Mouse (Mus musculus) c-Kit-negative CD71-positive TER-119-positive erythroid progenitor cells, embryonic 14.5 days (primary cell): ENCODE measurements around the gene Rif1.

Experiments used
- DNase-seq: peaks from one replicate; pipeline ENCODE4 v3.0.0-alpha.2; 2013; ENCODE audit warnings: low read depth, low spot score

Gene Rif1

DNA sequence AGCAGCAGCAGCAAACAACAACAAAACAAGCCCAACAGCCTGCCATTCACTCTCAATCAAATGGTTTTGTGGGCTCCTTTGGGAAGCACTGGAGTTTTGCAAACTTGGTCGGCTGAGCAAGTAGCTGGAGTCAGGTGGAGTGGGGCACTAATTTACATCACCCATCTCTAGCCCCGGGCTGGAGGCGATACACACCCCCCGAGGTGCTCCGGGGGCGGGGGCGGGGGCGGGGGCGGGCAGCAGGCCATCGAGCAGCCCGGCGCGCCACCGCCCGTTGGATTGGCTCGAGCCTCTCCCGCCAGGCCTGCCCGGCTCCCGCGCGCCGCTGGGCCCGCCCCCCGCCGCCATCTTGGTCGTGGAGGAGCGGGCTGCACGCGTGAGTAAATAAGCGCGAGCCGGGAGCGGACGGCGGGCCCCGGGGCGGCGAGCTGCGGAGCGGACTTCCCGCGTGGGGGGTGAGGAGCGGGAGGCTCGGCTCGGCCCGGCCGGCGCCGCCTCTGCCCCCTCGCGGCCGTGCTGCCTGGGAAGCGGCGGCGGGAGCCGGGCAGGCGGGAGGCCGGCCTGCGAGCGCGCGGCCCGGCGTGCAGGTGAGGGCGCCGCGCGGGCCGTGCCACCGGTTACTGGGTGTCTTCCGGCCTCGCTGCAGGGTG lies at the start of gene Rif1:
TSS of gene Rif1 (plus strand) at position 342 of the 650 bp plus-strand sequence.
- DNase-seq = peak; percentile 66

DNA sequence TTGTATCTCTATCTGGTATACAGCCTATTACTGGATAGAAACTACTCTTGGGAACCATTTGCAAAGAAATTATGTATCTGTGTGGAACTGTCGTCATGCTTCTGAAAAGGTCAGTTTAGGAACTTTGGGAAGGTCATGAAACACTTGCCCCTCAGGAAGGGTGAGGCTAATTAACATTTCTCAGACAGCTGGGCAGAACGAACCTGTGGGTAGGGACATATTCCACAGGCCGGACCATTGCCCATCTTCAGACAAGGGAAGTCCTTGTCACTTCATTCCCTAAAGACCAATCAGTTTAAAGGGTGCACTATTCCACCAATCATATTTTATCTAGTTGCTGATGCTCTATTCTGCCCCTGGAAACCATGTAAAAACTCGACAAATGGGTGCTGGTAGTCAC lies 45.6 kb upstream of the Rif1 start:
- no peak for DNase-seq

DNA sequence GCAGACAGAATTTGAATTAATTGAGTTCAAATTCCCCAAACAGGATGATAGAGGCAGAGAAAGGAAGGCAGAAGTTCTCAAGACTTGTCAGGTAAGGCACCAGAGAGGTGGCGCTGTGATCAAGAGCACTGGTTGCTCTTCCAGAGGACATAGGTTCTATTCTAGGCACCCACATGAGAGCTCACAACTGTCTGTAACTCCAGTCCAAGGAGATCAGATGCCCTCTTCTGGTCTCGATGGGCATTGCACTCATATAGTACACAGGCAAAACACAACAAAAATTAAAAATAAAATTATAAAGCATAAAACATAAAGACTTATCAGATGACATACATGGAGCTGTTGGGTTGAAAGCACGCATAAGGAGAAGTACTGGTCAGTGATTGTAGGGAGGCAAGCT lies 43.2 kb upstream of the Rif1 start:
- DNase-seq = no peak

DNA sequence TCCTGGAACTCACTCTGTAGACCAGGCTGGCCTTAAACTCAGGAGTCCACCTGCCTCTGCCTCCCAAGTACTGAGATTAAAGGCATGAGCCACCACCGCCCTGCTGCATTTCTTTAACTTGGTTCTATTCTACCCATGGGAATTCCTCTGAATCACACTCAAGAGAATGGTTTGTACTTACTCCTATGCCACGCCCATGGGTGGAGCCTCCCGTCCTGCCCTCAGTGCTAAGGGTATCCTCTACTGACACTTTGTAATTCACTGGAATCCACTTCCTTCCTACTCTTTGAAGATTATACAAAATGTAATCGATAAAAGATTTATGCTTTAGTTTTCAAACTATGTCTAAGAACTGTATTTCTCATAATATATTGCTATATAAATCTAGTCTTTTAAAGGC lies 41.1 kb upstream of the Rif1 start:
- DNase-seq = no peak

DNA sequence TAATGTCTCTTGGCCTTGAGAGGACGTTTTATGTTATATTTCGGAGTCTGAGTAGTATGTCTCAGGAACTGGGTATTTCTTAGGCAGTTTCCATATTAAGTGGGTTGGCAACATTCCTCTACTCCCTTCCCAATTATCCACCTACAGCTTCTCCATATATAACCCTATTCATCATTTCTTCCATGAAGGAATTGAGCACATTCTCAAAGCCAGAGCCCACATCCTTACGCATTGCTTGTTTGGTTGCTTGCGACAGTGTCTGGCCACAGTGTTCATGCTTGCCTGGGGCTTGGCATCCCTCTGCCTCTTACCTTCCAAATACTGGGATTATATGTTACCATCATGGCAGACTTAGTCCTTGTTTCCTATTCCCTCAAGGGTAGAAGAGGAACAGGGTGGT lies 38.0 kb upstream of the Rif1 start:
- DNase-seq = no peak

DNA sequence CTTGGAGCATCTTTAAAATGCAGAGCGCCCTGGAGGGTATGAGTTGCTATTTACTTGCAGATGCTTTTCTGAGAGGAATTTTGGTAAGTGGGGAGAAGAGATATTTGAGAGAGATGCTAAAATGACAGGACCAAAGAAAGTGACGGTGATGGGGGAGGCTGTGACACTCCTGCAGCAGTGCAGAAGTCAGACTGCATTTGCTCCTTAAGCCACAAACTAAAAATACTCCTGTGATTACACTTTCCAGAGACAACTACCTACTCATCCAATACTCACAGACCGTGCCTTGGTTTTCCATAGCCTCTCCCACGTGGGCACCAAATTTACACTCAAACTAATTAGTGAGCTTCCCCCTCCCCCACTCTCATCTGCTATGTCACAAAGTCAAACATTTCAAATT lies 37.5 kb upstream of the Rif1 start:
- no peak for DNase-seq

DNA sequence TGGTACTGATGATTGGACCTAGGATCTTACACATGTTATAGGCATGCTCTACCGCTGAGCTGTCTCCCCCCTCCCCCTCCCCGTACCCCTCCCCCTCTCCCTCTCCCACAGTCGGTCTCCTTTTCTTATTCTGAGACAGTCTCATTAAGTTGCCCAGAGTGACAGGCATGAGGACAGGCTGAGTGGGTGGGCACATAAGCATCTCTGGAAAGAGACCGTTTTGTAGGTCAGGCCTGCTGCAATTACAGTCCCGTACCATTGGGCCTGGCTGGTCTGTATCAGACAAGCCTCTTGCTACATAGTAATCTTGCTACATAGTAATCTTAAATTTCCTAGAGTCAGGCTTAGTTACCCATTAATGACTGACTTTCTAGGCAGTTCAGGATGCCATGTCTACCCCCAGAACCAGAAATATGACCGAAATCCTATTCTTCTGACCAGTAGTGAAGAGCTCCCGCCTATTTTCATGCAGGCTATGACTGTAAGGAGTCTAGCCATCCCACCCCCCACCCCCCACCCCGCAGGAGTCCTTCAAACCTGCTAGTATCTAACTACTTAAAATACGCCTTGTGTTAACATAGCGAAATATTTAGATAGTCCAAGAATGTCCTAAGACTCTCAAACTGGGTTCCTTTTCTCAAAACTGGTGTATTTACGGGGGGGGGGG lies 35.6 kb upstream of the Rif1 start:
- no peak for DNase-seq

DNA sequence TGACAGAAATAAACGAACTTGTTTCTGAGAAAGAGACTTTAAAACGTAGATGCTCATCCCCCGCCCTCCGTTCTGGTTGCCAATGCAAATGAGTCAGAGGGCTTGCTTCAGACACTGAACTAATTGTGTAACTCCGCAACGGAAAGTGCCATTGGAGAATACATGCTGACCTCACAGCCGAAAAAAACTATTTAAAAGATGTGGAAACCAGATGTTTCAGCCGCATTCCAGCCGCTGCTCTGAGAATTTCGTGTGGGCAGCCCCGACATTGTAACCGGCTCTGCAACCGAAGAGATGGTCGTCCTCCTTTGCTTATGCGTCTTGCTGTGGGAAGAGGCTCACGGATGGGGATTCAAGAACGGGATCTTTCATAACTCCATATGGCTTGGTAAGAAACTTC lies 34.8 kb upstream of the Rif1 start, which contains the start of gene Tnfaip6:
TSS of gene Tnfaip6 (plus strand) at position 128 of the 400 bp plus-strand sequence.
- no peak for DNase-seq

DNA sequence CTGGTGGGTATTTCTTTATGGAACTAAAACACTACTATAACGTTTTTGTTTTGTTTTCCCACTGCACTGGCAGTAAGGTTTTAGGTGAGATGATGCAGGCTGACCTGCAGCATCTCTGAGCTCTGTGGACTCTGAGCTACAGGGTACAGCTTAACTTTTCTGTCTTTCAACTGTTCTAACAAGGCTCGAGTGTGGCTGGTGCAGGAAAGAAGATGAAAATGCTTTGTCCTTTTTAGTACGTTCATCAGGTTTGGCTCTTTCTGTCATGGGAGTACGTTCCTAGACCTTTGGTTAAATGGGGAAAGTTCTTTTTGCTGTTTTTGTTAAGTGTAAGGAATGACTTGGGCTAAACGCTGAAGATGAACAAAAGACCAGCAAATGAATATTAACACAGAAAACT lies 34.1 kb upstream of the Rif1 start:
- DNase-seq = no peak

DNA sequence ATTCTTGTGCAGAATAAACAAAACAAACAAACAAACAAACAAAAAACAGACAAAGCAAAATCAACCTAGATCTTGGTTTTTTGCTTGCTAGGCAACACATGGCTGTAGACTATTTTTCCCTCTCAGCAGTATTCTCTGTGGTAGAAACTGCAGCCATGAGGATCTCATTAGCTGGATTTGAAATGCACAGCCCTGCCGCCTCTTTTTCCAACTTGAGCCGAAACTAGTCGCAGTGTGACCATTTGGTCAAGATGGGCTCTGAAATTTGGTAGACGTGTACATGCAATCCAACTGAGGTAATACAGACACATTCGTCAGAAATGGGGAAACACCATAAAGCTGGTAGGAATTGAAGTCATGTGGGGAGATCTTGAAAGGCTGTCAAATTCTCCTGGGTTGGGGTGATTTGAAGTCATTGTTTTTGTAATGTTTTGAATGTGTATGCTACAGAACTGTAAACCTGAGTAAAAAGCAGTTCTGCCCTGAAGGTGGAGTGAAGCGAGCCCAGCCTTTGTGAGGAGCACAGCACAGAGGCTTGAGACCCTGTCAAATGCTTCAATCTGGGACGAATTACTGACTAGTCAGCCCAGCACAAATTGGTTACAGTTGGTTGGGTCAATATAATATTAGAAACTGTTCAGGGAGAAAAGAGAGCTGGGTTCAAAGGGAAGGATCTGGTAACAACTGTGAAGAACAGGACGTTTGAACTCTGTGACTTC lies 33.4 kb upstream of the Rif1 start:
- DNase-seq = no peak

DNA sequence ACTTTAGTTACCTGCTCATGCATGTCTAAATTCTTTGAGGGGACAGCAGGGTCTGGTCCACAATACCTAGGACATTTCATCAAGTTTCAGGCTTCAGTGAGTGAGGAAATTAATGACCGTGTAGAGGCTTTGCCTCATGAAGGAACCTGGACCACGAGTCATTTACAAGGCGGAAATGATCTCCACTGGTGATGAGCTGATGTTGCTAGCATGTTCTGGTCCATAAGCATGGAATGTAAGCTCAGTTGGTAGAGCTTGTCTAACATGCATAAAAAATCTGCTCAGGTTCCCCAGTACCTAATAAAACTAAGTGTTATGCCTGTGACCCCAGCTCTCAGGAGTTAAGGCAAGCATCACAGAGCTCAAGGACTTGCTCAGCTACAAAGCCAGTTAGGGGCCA lies 30.5 kb upstream of the Rif1 start:
- no peak for DNase-seq

DNA sequence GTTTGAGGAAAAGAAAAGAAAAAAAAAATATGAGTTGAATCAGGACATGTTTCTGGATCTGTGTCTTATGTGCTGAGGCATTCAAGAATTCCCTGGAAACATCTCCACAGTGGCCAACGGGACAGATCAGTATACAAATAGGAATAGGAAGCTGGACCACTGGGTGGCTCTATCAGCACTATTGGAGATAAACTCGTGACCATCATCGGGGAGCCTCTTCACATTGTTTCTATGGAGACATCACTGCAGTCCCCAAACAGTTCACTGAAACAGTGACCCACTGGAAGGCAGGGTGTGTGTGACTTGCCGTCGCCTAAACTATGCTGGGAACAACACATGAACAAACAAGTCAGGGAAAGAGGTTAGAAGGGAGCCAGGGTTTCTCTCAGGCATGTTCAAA lies 29.9 kb upstream of the Rif1 start:
- DNase-seq = no peak

DNA sequence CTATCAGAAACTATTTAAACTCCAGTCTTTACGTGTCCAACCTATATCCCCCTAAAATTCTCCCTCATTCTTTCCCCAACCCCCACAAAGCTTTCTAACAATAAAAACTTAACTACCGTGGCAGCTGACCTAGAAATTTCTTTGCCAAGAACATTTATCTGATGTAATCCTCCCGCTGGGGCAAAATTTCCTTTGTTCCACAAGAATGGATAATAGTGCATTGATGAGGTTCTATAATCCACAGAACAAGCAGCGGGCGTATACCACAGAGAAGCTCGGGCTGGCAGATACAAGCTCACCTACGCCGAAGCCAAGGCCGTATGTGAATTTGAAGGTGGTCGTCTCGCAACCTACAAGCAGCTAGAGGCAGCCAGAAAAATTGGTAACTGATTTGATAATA lies 29.1 kb upstream of the Rif1 start:
- DNase-seq = no peak

DNA sequence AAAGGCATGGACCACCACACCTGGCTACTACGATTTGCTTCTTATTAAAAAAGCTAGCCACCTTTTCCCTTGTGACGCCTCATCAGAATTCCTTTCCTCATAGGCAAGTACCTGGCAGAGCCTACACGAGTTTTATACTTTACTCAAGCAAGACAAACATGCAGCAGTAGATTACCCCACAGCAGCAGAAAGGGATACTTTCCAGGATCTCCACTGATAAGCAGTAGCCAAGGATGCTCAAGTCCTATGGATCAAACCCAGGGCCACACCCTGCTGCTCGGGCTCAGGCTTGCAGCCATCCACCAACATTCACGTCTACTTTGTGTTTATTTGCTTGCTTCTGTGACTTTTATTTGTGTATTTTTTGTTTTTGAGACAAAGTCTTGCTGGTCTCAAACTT lies 26.6 kb upstream of the Rif1 start:
- no peak for DNase-seq

DNA sequence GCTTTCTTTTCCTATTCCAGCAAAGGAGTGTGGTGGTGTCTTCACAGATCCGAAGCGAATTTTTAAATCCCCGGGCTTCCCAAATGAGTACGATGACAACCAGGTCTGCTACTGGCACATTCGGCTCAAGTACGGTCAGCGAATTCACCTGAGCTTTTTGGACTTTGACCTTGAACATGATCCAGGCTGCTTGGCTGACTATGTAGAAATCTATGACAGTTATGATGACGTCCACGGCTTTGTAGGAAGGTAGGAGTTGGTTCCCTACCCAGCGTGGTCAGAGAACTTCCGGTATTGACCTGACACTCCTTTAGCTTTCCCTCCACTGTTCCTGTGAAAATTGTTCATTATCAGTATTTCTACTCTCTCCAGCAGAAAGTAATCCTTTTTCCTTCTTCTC lies 21.8 kb upstream of the Rif1 start:
- no peak for DNase-seq

DNA sequence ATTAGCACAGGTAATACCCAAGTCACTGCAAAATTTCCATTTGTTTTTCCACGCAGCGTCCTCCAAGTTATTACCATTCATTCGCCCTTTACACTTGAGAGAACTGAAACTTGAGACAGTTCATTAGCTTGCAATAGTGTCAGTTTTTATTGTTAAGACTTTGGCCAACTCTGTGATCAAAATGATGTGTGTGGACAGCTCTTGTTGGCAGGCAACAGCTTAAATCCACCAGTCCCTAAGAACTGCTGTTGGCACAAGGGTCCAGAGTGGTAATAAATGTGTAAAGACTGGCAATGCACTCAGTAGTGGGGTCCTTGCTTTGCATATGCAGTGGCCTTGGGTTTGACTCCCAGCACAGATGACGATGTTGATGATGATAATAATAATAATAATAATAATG lies 20.3 kb upstream of the Rif1 start:
- DNase-seq = no peak

DNA sequence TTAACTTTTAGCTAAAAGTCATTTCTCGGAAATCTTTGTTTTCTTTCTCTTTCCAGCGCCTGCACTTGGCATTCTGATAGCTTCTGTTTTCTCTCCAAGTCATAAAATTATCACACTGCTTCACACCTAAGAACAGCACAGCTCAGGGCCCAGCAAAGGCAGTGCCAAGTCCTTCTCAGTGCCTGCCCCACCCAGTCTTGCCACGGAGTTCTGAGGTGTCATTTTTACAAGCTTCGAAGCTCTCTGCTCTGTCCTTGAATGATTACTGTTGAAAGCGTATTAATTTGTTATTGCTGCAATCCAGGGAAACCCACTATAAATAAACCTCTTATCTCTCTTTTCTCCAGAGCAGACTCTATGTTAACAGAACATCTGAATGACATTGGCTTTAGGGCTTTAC lies 19.1 kb upstream of the Rif1 start:
- no peak for DNase-seq

DNA sequence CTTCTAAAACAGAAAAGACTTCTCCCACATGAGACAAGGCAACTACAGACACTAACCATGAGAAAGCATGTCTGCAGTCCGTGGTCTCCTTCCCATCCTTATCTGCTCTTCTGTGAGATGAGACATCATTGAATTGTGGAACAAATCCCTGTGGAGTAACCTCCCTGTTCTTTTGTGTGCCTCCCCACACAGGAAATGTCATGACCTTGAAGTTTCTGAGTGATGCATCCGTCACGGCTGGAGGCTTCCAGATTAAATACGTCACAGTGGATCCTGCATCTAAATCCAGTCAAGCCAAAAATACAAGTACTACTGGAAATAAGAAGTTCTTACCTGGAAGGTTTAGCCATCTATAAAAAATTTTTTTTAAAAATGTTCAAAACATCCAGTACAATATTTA lies 17.0 kb upstream of the Rif1 start:
- DNase-seq = no peak

DNA sequence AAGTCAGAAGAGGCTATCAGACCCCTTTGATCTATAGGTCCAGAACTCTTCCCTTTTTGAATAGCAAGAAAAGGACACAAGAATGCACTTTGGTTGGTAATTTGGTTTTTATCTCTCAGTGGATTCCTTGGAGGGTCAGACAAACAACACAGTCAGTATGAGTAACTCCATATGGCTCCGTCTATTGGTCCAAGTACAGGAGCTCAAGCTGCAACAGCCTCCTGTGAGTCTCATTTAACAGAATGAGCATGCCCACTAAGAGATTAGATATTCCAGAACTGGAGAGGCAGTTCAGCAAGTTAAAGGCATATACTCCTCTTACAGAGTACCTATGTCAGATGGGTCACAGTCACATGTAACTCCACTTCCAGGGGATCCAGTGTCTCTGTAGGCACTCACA lies 15.5 kb upstream of the Rif1 start:
- no peak for DNase-seq

DNA sequence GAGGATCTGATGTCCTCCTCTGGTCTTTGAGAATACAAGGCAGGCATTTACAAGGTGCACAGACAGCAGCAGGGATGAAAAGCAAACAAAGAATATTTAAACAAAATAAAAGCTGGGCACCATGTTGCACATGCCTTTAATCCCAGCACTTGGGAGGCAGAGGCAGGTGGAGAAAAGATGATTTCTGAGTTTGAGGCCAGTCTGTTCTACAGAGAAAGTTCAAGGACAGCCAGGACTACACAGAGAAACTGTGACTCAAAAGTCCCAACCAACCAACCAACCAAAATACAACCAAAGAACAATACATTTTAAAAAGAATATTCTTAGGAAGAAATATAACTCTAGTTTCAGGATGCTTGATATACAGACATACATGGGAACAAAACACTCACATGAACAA lies 15.0 kb upstream of the Rif1 start:
- DNase-seq = no peak

DNA sequence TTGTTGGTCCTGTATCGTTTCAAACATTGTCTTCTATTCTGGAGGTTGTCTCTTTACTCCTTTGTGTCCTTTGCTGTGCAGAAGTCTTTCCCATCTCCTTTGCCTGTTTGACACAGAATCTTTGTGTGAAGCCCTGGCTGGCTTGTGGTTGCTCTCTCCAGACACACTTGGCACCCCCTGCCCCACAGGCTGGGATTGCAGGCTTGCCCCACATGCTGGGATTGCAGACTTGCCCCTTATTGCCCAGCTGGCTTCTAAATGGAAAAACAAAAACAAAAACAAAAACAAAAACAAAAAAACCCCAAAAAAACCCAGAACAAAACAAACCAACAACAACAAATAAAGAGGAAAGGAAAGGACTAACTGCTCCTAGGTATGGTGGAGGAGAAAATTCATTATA lies 4.0 kb upstream of the Rif1 start:
- no peak for DNase-seq

DNA sequence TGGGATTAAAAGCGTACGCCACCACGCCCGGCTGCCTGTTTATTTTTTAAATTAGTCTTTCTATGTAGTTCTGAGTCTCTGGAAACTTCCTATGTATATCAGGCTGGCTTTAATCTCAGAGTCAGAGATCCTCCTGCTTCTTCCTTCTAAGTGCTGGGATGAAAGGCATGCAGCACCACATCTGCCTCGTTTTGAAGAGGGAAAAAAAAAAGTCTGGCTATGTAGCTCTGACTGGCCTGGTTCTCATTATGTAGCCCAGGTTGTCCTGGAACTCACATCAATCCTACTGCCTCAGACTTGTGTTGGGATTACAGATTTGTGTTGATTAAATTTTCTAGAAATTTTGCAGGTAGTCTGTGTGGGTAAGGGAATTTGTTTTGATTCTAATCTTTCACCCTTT lies 1.8 kb upstream of the Rif1 start:
- DNase-seq = no peak
